Mouse (Mus musculus) neural tube, embryonic 10.5 days (tissue): ENCODE data around the gene Emx1.
A peak's percentile ranks its signal among the peaks of the same experiment; 100 is the strongest.
"Not testable (repeated sequence)": the region's sequence is repeated elsewhere in the genome, so short reads cannot be mapped to it uniquely, and the experiment has no call there.

ENCODE experiments used
- DNase-seq: peaks from one replicate; pipeline ENCODE4 v3.0.0-alpha.2; 2017; ENCODE audit warnings: low spot score; ENCODE audit errors: extremely low spot score

Emx1 gene

DNA sequence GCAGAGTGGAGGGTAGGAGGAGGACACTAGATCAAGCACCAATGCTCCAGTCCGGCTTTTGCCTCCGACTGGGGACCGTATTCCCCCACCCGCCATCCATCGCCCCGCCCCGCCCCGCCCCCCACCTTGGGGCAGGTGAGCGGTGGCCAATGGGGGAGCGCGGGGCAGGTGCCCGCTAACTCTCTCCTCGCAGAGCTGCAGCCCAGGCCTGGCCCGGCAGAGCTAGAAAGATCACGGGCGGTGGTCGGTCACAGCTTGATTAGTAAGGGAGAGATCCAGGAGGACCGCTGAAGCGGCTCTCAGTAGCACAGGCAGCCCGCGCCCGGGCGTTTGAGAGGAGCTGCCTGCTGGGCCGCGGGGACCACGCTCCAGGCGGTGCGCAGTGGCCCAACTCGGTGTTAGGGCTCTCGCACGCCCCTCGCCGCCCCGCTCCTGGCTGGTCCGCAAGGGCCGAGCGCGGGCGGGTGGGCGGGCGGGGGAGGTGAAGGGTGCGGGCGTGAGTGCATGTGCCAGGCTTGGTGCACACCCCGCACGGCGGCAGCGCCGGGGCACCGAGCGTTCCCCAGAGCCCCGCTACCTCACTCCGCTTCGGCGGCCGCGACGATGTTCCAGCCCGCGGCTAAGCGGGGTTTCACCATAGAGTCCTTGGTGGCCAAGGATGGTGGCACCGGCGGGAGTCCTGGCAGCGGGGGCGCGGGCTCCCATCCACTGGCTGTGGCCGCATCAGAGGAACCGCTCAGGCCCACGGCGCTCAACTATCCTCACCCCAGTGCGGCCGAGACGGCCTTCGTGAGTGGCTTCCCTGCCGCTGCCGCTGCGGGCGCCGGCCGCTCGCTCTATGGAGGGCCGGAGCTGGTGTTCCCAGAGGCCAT, at the start of gene Emx1:
Gene Emx1 (plus strand): TSS at position 99 of the 872 bp plus-strand sequence.
- peak; percentile 77 for DNase-seq

DNA sequence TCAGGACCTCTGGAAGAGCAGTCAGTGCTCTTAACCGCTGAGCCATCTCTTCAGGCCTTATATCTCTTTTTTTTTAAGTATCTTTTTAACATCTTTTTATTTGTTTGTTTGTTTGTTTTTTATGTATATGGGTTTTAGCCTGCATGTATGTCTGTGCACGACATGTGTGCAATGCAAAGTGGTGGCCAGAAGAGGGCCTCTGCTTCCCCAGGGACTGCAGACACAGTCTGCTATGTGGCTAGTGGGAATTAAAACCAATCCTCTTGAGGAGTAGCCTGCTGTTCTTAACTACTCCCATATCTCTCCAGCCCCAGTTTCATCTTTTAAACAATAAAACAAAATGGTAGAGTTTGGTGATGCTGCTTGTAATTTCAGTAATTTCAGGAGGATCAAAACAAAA, 47.7 kb upstream of the Emx1 start:
- no peak for DNase-seq

DNA sequence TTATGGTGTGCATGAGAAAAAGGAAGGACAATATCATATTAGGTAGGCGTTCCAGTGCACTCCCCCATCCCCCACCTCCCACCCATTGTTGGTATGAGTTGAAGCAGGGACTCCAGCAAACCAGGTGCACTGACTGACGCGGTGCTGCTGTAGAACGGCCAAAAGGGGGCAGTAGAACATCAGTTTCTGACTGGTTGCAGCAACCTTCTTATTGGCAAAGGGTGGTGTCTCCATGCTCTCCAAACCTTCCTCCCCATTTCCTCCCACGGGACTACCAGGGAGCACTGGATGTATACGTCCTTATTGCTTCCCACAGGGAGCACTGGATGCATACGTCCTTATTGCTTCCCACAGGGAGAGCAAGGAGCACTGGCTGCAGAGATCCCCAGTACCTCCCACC, 46.2 kb upstream of the Emx1 start:
- DNase-seq: not testable (repeated sequence)

DNA sequence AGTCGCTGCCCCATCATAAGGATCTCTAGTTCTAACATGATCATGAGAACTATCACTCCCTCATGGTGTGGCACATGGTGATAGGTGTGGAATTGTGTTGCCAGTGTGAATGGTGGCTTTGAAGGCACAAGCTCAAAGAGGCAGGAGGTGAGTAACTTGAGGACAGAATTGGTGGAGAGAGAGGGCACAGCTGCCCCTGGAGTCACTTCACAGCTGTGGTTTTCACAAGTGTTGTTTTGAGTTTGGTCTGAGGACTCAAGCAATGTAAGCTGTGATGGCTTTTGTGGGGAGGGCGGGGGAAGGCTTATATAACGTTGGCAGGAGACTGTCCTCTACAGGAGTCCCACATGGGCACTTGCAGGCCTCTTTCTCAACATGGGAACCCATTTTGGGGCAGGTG, 42.8 kb upstream of the Emx1 start:
- DNase-seq: no peak

DNA sequence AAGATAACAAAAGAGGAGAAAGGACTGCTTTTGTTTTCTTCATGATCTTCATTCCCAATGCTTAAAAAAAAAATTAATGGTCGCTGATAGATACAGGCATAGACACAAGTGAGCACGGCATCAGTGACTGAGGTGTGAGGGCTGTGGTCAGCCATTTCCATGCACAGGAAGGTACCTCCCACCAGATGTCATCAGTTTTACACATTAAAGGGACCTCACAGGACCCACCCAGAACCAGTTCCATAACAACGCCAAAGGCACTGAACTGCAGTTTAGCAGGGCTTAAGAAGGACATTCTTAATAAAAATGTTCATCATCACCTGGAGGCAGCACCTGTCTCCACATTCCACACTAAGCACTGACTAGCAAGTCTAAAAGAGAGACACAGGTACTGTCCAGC, 39.6 kb upstream of the Emx1 start:
- DNase-seq: no peak

DNA sequence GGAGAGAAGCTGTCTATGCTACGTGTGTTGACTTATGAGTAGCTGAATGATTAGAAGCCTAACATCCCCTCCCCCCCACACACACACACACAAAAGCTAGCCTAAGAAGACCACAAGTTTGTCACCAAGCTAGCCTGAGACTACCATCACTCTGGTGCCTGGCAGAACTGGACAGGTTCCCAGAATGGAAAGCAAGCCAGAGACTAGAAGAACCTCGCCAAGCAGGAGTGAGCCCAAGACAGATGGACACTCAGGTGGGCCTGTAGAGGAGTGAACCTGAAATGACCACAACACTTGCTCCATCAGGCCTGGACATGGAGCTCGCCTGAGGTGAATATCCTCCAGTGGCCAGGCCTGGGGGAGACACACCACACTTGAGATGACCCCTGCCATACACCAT, 36.9 kb upstream of the Emx1 start:
- DNase-seq: no peak

DNA sequence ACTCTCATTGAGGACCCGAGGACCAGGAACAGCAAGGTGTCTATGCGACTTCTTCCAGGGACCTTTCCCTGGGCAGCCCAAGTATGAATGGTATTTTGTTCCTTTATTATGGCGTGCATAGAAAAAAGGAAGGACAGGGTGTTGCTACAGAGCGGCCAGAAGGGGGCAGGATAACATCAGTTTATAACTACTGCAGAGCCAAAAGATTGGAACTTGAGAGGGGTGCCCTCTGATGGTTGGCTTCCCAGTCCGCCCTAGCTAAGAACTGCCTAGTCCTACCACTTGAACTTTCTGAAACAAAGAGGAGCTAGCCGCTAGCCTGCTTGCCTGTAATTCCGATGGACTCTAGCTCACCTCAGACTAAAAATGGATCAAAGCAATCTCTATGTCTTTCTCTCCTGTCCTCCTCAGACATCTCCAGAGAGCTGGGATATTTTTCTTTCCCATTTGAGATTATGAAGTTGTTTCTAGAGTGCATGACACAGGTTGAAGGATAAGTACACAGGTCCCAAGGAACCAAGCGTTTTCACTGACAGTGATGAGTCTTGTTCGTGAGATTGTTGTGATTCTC, 33.2 kb upstream of the Emx1 start:
- DNase-seq: peak; percentile 64

DNA sequence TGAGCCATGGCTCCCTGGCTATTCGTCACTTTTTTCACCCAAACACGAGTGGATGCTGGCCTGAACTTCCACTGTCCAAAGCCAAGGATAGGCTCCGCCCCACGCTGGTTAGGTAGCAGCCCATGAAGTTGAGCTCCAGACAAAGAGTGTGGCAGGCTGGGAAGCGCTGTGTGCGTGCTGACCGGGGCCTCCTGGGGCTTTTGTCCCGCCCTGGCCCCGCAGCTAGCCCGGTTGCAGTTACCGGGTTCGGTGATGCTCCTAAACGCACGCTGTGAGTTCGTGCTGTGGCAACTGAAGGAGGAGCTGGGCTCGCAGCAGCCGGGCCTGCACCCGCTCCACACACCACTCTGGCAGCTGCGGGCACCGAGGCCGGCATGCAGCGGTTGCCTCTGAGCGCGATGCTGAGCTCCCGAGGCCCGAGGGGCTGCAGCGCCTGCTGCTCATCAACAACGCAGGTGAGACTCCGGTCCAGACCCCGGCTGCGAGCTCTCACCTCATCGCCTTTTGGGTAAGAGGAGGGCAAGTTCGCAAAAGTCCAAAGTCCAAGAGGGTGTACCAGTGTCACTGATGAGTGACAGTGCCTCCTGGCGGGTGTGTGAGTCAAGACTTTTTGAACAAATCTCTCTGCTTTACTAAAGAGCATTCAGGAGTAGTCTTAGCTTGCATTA, 32.2 kb upstream of the Emx1 start:
- DNase-seq: peak; percentile 75

DNA sequence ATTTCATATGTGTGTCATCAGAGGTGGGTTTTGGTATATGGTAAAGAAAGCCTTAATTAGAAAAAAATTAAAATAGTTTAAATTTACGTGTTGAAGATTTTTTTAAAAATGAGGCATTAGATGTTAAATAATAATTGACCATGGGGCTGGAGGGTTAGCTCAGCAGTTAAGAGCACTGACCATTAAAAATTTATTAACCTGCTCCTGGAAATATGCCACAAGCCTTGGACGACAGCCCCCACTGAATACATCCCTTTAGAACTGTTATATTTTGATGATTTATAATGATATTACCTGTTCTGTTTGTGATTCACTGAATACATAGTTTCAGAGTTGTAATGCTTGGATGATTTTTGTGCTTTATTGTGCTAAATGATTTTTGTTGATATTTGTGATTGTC, 30.7 kb upstream of the Emx1 start:
- DNase-seq: not testable (repeated sequence)

DNA sequence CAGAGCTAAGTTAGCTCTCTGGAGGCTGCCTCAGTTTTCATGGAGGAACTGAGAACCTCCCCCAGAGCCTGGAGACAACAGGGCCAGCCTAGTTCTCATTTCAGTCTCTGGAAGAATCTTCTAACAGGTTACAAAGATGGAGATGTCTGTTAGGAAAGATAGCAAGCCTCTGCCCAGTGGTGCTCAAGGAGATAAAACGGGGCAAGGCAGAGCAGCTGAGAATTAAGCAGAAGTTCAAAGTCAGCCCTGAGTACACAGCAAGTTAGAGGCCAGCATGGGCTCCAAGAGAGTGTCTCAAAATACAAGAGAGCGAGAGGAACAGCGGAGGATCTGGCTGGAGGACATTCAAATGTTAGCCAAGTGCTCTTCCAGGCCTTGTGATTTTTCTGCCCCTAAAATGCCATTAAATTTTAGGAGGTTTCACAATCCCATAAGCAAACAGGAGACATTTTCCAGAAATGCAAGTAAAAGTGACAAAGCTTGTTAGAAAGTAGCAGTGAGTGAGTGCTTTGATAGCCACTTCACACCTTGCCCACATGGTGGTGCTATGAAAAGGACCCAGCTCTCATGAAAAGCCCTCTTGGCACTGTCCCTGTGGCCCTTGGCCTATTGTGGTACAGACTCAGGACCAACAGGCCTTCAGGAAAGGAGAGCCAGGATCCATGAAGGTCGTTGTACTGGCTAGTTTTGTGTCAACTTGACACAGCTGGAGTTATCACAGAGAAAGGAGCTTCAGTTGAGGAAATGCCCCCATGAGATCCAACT, 29.0 kb upstream of the Emx1 start:
- DNase-seq: not testable (repeated sequence)

DNA sequence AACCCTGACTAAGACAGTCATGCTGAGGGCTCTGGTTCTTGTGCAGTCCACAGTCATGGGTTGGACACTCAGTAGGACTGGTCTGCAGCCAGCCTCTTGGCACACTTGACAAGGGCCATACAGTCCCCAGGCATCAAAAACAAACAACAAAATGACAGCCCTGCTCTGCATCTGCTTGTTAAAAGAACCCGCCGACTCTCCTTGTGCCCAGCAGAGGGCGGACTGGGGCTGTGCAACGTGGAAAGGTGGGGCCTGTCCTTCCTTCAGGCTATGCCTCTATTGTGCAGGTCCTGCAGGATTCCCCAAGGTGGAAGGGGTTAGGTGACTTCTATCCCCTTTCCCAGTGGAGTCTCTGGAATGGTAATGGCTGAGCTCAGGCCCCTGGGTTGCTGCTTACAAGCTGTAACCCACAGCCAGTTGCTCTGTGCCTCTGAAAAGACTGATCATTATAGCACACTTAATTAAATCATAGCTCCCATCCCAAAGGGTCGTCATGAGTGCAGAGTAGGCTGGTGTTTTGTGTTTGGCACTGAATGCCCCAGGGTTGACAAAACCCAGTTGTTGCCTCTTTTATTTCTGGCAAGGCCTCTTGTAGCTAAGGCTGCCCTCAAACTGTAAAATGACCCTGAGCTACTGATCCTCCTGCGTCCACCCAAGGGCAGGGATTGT, 28.0 kb upstream of the Emx1 start:
- DNase-seq: peak; percentile 47

DNA sequence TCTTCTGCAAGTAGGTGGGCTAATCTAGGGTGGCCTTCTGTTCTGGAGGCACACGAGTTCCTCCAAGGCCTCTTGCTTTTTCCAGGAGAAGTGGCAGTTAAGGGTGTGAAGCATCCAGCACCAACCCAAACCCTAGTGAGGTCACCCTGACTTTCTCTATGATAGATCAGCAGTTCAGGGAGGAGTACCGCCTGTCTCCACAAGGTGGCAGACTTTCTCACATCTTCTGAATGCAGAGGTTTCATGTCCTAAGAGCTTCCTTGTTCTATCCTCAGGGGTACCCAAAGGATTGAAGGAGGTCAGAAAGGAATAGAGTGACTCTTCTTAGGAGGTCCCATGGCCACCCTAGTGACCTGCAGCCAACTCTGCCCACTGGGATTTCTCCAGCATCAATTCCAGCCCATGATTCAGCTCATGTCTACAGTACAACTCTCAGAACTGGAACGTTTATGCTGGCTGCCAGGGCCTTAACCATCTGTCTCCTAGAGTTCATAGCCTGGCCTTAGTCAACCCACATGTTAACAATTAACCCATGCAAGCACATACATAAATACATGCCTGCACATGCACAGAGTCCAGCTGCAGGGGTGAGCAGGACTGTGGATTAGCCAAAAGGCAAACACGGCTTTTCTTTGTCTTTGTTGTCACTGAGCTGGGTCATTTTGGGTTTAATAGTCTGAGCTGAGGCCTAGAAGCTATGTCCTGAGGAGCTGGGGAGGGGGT, 26.9 kb upstream of the Emx1 start:
- peak; percentile 79 for DNase-seq

DNA sequence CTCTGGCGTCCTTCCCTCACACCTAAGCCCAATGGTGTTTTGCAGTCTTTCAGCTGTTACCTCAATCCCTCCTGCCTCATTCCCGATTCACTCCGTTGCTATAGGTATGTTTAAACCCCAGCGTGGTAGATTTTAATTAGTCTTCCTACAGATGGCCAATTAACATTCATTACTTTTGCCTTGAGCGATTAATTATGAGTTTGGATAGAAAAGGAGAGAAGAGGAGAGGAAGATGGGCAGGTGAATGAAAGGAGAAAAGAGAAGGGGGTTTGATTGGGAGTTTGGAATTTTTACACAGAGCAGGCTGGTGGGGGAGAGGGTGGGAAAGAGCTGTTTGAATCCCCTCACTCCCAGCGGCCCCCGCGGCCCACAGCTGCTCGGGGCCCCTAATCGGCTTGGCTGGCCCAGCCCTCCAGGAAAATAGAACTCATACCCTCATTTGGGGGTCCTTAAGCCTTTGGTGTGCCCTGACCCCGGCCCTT, 21.8 kb upstream of the Emx1 start:
- DNase-seq: no peak

DNA sequence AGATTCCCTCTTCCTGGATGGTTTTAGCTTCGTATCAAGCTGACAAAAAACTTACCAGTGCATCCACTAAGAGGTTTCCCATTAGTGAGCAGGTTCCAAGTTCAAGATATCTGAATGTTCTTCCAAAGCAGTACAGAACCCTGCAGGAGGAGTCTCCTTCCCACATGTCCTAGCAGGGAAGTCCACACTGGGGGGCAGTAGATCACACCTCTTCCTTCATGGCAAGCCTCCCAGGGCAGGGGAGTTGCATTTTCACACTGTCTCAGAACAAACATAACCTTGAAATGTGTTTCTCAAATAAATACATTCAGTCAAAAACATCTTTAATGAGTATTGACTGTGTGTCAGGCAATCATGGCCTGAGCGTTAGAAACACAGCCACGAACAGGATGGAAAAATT, 7.7 kb upstream of the Emx1 start:
- DNase-seq: no peak

DNA sequence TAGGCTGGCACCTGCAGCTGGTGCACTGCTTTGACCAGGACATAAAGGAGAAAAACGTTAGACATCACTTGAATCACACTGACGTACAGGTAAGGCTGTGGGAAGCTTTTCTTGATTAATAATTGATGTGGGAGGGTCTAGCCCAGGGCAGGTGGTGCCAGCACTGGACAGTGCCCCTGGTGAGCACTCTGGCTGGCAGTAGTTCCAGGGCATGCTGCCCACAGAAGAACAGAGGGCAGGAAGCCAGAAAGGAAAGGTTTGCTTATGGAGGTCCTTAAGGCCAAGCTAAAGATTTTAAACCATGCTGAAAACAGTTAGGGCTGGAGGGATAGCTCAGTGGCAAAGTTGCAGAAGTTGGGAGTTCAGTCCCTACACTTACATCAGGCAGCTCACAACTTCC, 7.2 kb upstream of the Emx1 start:
- no peak for DNase-seq

DNA sequence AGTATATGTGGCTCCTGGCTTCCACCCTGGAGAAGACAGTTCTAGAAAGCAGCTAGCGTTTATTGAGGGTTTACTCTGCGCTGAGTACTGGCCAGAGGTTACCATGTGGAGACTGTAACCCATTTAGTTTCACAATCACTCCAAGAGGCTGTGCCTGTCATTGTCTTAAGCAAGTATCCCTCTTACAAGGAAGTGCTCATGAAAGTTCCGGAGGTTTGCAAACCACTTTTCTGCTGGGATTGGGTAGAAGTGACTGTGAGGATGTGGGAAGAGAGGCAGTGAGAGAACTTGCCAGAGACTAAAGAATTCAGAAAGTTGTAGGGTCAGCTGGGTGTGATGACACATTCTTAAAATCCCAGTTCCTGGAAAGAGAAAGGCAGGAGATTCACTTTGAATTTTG, 3.3 kb upstream of the Emx1 start:
- DNase-seq: no peak

DNA sequence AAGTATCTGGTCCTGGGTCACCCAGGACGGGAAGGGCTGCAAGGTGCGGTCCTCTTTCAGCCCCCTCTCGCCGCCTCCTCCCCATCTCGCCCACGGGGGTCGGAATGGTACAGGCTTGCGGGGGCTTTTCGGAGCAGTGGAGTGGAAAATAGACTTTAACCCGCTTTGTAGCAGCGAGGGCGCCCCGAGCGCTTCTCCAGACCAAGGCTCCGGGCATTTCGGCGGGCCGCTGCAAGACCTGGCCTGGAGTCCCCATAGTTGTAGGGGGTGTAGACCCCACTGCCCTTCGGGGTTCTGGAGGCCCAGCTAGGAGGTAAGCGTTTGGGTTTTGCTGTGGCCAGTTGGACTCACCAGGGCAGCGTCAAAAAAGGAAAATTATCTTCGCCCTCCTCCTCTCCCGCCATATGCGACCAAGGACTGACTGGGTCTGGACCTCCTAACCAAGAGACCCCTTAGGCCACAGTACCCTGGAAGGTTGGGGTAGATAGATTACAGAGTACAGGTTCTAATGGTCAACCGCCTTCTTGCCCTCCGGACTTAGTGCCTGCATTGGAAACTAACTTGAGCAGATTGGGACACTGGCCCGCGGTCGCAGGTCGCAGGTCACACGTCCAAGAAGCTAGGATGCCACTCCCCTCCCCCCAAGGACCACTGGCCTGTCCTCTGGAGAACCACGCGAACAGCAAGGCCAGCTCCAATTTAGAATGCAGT, 1.1 kb upstream of the Emx1 start:
- DNase-seq: peak; percentile 52

DNA sequence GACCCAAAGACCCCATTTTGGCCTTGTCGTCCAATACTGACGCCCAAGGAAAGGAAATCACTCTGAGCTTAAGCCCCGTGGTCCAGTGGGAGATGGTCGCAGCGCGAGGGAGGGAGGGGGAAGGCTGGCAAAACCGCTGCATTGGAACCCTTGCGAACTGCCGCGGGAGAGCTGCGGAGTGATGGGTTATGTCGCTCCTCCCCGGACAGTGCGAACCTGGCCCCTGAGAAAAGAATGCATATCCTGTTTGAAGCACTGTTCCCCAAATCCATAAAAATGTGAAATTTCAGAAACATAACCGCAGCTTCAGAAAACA, 536 bp upstream of the Emx1 start:
- DNase-seq: peak; percentile 48

DNA sequence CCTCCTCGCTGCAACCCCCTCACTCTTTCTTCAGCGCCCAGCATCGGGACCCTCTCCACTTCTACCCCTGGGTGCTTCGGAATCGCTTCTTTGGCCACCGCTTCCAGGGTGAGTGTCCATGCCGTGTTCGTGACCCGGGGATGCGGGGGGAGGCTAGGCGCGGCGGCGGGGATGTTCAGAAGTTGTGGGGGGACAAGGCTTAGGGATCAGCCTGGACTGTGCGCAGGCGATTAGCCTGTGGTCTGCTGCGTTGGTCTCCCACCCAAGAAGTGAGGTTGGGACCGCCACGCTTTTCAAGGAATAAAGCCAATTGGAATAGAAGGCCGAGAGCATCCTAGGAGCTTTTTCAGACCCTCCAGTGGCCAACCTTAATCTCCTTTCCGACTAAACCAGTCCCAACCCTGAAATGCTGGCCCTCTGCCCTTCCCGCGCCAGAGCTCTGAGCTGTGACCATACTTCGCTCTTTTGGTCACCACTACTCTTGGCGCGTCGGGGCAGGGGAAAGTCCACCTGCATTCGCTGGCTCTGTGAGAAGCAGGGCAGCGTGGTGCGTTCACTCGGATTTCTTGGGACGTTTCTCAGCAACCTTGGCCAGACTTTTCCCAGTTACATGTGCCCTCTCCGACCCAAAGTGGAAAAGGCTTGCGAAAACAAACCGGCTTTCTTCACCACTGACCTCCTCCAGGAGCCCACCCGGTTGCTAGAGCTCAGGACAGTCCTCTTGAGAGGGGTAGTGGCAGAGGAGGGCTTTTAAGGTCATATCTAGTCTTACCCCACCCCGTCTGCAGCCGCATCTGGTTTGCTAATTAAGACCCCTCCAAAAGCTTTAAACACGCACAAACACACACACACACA, 1.2 kb downstream of the Emx1 start:
- DNase-seq: peak; percentile 66
